Mouse (Mus musculus): Measurements from ENCODE around the gene Myh7b.

GRCm38 (mm10) chr2:155613953-155614352 lies 2.9 kb downstream of the Myh7b start:
- no peak for TF ChIP-seq CTCF (IDR thresholded peaks at IDR 0.05; ENCODE audit: borderline replicate concordance, control insufficient read depth, extremely low read depth, insufficient read depth, low read length, poor library complexity)
- TF ChIP-seq POLR2A (IDR thresholded peaks at IDR 0.05; ENCODE audit: control insufficient read depth, extremely low read depth, insufficient read depth, low read length, poor library complexity): no peak
